Mouse (Mus musculus) MN1 (cell line): ENCODE data around the gene Selenoo.

Experiments
- DNase-seq: peaks from one replicate; pipeline ENCODE4 v3.0.0-alpha.2; 2016; ENCODE audit warnings: low spot score

Selenoo gene

GRCm38 (mm10) chr15:89148496-89149270 is 59.8 kb downstream of the Selenoo start:
- peak; percentile 36 for DNase-seq

GRCm38 (mm10) chr15:89149271-89150040 is 60.6 kb downstream of the Selenoo start, which contains the start of gene Mapk11:
Gene Mapk11, minus strand, starts transcription at chr15:89149628.
- DNase-seq: peak; percentile 67
